Mouse (Mus musculus): ENCODE measurements at regions not wholly inside any gene's neighbourhood (a gene's known extent, or its start where the extent isn't known, plus 50 kb on each side); places are given as distances from the start of the nearest gene placed in this dataset.

- TF ChIP-seq POLR2A (IDR thresholded peaks at IDR 0.05; ENCODE audit: borderline replicate concordance, extremely low read depth, insufficient read depth, insufficient read length, poor library complexity, severe bottlenecking): no peak
- TF ChIP-seq CTCF (IDR thresholded peaks at IDR 0.05; ENCODE audit: borderline replicate concordance, extremely low read depth, insufficient read depth, insufficient read length): no peak
Measured at GRCm38 (mm10) chr9:61746401-61746800, 167.9 kb downstream of the Rplp1 start.

All from brain, embryonic 14.5 days (tissue).